Mouse (Mus musculus): ENCODE results near the gene Tbc1d4. TPM values are rescaled to one million over a fixed set of nuclear protein-coding genes. Genes with fewer than 3 reads are reported as not detected.

Gene Tbc1d4
- polyA plus RNA-seq, 1 experiment from 2014 or later, result 9.7 TPM

- H3K4me3 ChIP-seq, result no peak overlapping the region
- no peaks in the 10 kb centered on the region for H3K9me3 ChIP-seq
- peaks cover 11% of the 10 kb centered on the region; the same call in 1 of the 2 replicates for H3K4me1 ChIP-seq
- H3K36me3 ChIP-seq (replicated peaks), result no peaks in the 10 kb centered on the region
- DNase-seq (ENCODE audit: low spot score), result no peak
- whole genome bisulfite sequencing, result 83% methylated on average over 3 of the region's 3 CpGs
- H3K27me3 ChIP-seq (replicated peaks; ENCODE audit: low read depth, poor library complexity, severe bottlenecking), result no peaks in the 10 kb centered on the region
- H3K27ac ChIP-seq (replicated peaks), result no peak overlapping the region
These were observed 105.6 kb downstream of the Tbc1d4 start for GRCm38 (mm10) chr14:101503168-101503961.

- no peak overlapping the region for H3K4me3 ChIP-seq
- WGBS, result 90% methylated on average over 6 of the region's 6 CpGs
- no peaks in the 10 kb centered on the region for H3K36me3 ChIP-seq (replicated peaks)
- no peaks in the 10 kb centered on the region for H3K9me3 ChIP-seq
- no peaks in the 10 kb centered on the region for H3K27me3 ChIP-seq (replicated peaks; ENCODE audit: low read depth, poor library complexity, severe bottlenecking)
- H3K4me1 ChIP-seq, result no peaks in the 10 kb centered on the region
- H3K27ac ChIP-seq (replicated peaks), result no peak overlapping the region
- DNase-seq (ENCODE audit: low spot score), result no peak
These were observed 107.1 kb downstream of the Tbc1d4 start for GRCm38 (mm10) chr14:101501868-101502267.

- Histone ChIP-seq H3K9me3 (no peaks in the 10 kb centered on the region), H3K36me3 (replicated peaks) (no peaks in the 10 kb centered on the region), H3K4me3 (no peak overlapping the region), H3K4me1 (no peaks in the 10 kb centered on the region), H3K27me3 (replicated peaks; ENCODE audit: low read depth, poor library complexity, severe bottlenecking) (no peaks in the 10 kb centered on the region), H3K27ac (replicated peaks) (no peak overlapping the region)
- DNase-seq (ENCODE audit: low spot score), result no peak
- 89% methylated on average over 11 of the region's 11 CpGs for WGBS
These were observed 107.5 kb downstream of the Tbc1d4 start for GRCm38 (mm10) chr14:101501452-101501851.

GRCm38 (mm10) chr14:101500826-101501225 lies 108.2 kb downstream of the Tbc1d4 start:
- no peak for DNase-seq (ENCODE audit: low spot score)

GRCm38 (mm10) chr14:101499838-101500237 lies 109.2 kb downstream of the Tbc1d4 start:
- no peak for DNase-seq (ENCODE audit: low spot score)
- Histone ChIP-seq H3K27ac (replicated peaks) (no peak overlapping the region), H3K4me1 (no peaks in the 10 kb centered on the region), H3K9me3 (no peaks in the 10 kb centered on the region), H3K27me3 (replicated peaks; ENCODE audit: low read depth, poor library complexity, severe bottlenecking) (no peaks in the 10 kb centered on the region), H3K4me3 (no peak overlapping the region), H3K36me3 (replicated peaks) (no peaks in the 10 kb centered on the region)
- 95% methylated on average over 1 of the region's 1 CpGs for WGBS

More at GRCm38 (mm10) chr14:101500826-101501225, 108.2 kb downstream of the Tbc1d4 start:
- H3K27me3 ChIP-seq (replicated peaks; ENCODE audit: low read depth, poor library complexity, severe bottlenecking), result no peaks in the 10 kb centered on the region
- H3K9me3 ChIP-seq, result no peaks in the 10 kb centered on the region
- H3K27ac ChIP-seq (replicated peaks), result no peak overlapping the region
- no peaks in the 10 kb centered on the region for H3K36me3 ChIP-seq (replicated peaks)
- no peak overlapping the region for H3K4me3 ChIP-seq
- WGBS, result 83% methylated on average over 11 of the region's 11 CpGs
- no peaks in the 10 kb centered on the region for H3K4me1 ChIP-seq

- DNase-seq (ENCODE audit: low spot score), result no peak
- Histone ChIP-seq H3K4me1 (0 out of 2 replicates have a peak, but pooled peaks cover 2% of the 10 kb centered on the region), H3K9me3 (no peaks in the 10 kb centered on the region), H3K27ac (replicated peaks) (no peak overlapping the region), H3K27me3 (replicated peaks; ENCODE audit: low read depth, poor library complexity, severe bottlenecking) (no peaks in the 10 kb centered on the region), H3K4me3 (no peak overlapping the region), H3K36me3 (replicated peaks) (no peaks in the 10 kb centered on the region)
- WGBS, result 63% methylated on average over 15 of the region's 15 CpGs
These were observed 120.7 kb downstream of the Tbc1d4 start for GRCm38 (mm10) chr14:101488264-101488810.

- H3K36me3 ChIP-seq (replicated peaks), result no peaks in the 10 kb centered on the region
- no peaks in the 10 kb centered on the region for H3K9me3 ChIP-seq
- WGBS, result 66% methylated on average over 3 of the region's 3 CpGs
- H3K4me1 ChIP-seq, result 0 out of 2 replicates have a peak, but pooled peaks cover 2% of the 10 kb centered on the region
- no peak for DNase-seq (ENCODE audit: low spot score)
- no peak overlapping the region for H3K4me3 ChIP-seq
- no peak overlapping the region for H3K27ac ChIP-seq (replicated peaks)
- no peaks in the 10 kb centered on the region for H3K27me3 ChIP-seq (replicated peaks; ENCODE audit: low read depth, poor library complexity, severe bottlenecking)
These were observed 122.4 kb downstream of the Tbc1d4 start for GRCm38 (mm10) chr14:101486550-101486949.

- no peaks in the 10 kb centered on the region for H3K9me3 ChIP-seq
- no peaks in the 10 kb centered on the region for H3K4me1 ChIP-seq
- H3K4me3 ChIP-seq, result no peak overlapping the region
- H3K27ac ChIP-seq (replicated peaks), result no peak overlapping the region
- 90% methylated on average over 4 of the region's 4 CpGs for WGBS
- H3K36me3 ChIP-seq (replicated peaks), result 0 out of 2 replicates have a peak, but pooled peaks cover under 1% of the 10 kb centered on the region
- DNase-seq (ENCODE audit: low spot score), result no peak
- no peaks in the 10 kb centered on the region for H3K27me3 ChIP-seq (replicated peaks; ENCODE audit: low read depth, poor library complexity, severe bottlenecking)
These were observed 125.8 kb downstream of the Tbc1d4 start for GRCm38 (mm10) chr14:101483230-101483629.

GRCm38 (mm10) chr14:101482270-101482669 lies 126.7 kb downstream of the Tbc1d4 start:
- no peaks in the 10 kb centered on the region for H3K27me3 ChIP-seq (replicated peaks; ENCODE audit: low read depth, poor library complexity, severe bottlenecking)
- no peak overlapping the region for H3K4me3 ChIP-seq
- peak; percentile 34 for DNase-seq (ENCODE audit: low spot score)
- 0 out of 2 replicates have a peak, but pooled peaks cover 3% of the 10 kb centered on the region for H3K36me3 ChIP-seq (replicated peaks)
- H3K4me1 ChIP-seq, result no peaks in the 10 kb centered on the region
- WGBS, result 45% methylated on average over 4 of the region's 4 CpGs
- no peaks in the 10 kb centered on the region for H3K9me3 ChIP-seq
- H3K27ac ChIP-seq (replicated peaks), result no peak overlapping the region

- no peak overlapping the region for H3K4me3 ChIP-seq
- no peaks in the 10 kb centered on the region for H3K9me3 ChIP-seq
- no peaks in the 10 kb centered on the region for H3K27me3 ChIP-seq (replicated peaks; ENCODE audit: low read depth, poor library complexity, severe bottlenecking)
- WGBS, result 92% methylated on average over 7 of the region's 7 CpGs
- no peak overlapping the region for H3K27ac ChIP-seq (replicated peaks)
- H3K4me1 ChIP-seq, result no peaks in the 10 kb centered on the region
- no peak for DNase-seq (ENCODE audit: low spot score)
- H3K36me3 ChIP-seq (replicated peaks), result 0 out of 2 replicates have a peak, but pooled peaks cover 3% of the 10 kb centered on the region
These were observed 127.8 kb downstream of the Tbc1d4 start for GRCm38 (mm10) chr14:101481165-101481564.

- DNase-seq (ENCODE audit: low spot score), result no peak
- H3K36me3 ChIP-seq (replicated peaks), result 0 out of 2 replicates have a peak, but pooled peaks cover 3% of the 10 kb centered on the region
- no peak overlapping the region for H3K27ac ChIP-seq (replicated peaks)
- no peaks in the 10 kb centered on the region for H3K9me3 ChIP-seq
- H3K27me3 ChIP-seq (replicated peaks; ENCODE audit: low read depth, poor library complexity, severe bottlenecking), result no peaks in the 10 kb centered on the region
- H3K4me3 ChIP-seq, result no peak overlapping the region
- WGBS, result 91% methylated on average over 7 of the region's 7 CpGs
- H3K4me1 ChIP-seq, result no peaks in the 10 kb centered on the region
These were observed 128.4 kb downstream of the Tbc1d4 start for GRCm38 (mm10) chr14:101480541-101480940.

- no peak overlapping the region for H3K4me3 ChIP-seq
- no peaks in the 10 kb centered on the region for H3K27me3 ChIP-seq (replicated peaks; ENCODE audit: low read depth, poor library complexity, severe bottlenecking)
- WGBS, result 83% methylated on average over 5 of the region's 5 CpGs
- H3K36me3 ChIP-seq (replicated peaks), result 0 out of 2 replicates have a peak, but pooled peaks cover 3% of the 10 kb centered on the region
- no peak overlapping the region for H3K27ac ChIP-seq (replicated peaks)
- no peaks in the 10 kb centered on the region for H3K4me1 ChIP-seq
- DNase-seq (ENCODE audit: low spot score), result no peak
- no peaks in the 10 kb centered on the region for H3K9me3 ChIP-seq
These were observed 131.2 kb downstream of the Tbc1d4 start for GRCm38 (mm10) chr14:101477827-101478220.
